Mouse (Mus musculus) spleen, postnatal 10 days (tissue): ENCODE data around the gene 4930442H23Rik.
A peak's percentile ranks its signal among the peaks of the same experiment; 100 is the strongest.

ENCODE experiments used
- DNase-seq, 2 experiments: peaks; one replicate each; pipeline ENCODE4 v3.0.0; 2021 to 2022; ENCODE audit warnings: low spot score in 2 of 2

Gene 4930442H23Rik

DNA sequence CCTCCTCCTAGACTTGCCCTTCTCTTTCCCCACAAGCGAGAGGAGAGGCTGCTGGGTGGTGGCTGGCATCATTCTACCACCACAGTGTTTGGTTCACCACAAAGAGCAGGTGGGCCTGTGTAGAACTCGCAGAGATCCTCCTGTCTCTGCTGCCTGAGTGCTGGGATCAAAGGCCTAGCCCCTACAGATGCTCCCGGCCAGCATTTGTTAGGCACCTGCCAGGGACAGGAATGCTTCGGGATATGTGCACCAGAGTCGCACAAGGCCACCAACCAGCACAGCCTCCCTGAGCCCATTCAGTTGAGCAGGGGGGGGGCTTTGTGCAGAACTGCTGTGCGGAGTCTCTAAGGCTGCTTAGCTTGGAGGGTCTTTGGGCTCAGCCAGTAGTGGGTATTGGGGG lies 38.3 kb downstream of the 4930442H23Rik start:
- DNase-seq: no peak

DNA sequence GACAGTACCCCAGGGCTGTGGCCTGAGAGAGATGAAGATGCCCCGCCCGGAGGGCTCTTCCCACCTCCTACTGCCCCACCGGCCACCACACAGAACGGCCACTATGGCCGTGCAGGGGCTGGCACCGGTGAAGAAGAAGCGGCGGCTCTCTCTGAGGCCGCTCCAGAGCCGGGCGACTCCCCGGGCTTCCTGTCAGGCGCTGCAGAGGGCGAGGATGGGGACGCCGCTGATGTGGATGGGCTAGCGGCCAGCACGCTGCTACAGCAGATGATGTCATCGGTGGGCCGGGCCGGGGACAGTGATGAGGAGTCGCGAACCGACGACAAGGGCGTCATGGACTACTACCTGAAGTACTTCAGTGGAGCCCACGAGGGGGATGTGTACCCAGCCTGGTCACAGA lies 39.0 kb downstream of the 4930442H23Rik start:
- DNase-seq: no peak

DNA sequence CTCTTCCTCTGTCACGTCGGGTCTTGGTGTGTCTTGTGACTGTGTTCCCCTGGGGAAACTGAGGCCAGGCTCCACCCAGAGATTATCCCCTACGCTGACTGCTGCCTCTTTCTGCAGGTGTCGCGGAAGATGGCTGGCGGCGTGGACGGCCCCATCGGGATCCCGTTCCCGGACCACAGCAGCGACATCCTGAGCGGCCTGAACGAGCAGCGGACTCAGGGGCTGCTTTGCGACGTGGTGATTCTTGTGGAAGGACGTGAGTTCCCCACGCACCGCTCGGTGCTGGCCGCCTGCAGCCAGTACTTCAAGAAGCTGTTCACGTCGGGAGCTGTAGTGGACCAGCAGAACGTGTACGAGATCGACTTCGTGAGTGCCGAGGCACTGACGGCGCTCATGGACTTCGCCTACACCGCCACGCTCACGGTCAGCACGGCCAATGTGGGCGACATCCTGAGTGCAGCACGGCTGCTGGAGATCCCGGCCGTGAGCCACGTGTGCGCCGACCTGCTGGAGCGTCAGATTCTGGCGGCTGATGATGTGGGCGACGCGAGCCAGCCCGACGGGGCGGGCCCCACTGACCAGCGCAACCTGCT lies 39.7 kb downstream of the 4930442H23Rik start:
- no peak for DNase-seq

DNA sequence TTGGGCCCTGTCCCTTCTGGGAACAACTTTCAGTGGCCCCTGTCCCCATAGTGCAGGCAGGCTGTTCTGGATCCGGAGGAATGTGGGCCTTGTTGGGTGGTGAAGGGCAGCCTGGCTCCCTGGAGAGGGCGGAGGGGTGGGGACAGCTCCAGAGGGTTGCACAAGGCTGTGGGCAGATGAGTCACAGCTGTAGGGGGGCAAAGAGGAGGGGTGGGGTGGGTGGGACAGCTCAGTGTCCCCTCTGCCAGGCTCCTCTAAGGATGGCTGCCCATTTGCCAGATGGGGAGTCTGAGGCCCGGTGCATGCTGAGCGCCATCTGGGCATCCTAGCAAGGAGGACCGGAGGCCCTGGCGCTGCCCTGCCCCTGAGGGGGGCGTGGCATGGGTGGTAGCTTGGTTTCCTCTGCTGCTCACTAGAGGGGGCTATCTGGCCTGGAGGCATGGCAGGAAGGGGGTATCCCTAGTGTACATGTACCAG lies 40.5 kb downstream of the 4930442H23Rik start:
- DNase-seq: peak in 1 of 2 experiments; percentile 30

DNA sequence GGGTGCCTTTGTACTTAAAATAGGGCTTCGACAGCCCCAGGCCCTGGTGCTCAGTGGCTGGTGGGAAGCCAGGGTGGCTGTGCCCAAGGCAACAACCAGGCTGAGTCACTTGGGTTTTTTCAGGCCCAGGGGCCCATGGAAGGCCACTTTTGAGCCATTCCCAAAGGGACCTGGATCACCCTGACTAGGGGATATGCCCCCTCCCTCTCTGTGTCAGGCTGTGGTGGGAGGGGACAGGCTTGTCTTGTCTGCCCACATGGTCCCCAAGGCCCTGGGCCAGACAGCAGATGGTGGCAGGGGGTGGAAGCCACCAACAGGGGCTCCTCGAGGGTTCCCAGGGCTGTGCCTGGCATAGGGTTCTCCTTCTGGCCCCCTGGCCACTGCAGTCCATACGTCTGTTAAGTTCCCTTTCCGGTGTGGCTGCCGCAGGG lies 41.1 kb downstream of the 4930442H23Rik start:
- no peak for DNase-seq

DNA sequence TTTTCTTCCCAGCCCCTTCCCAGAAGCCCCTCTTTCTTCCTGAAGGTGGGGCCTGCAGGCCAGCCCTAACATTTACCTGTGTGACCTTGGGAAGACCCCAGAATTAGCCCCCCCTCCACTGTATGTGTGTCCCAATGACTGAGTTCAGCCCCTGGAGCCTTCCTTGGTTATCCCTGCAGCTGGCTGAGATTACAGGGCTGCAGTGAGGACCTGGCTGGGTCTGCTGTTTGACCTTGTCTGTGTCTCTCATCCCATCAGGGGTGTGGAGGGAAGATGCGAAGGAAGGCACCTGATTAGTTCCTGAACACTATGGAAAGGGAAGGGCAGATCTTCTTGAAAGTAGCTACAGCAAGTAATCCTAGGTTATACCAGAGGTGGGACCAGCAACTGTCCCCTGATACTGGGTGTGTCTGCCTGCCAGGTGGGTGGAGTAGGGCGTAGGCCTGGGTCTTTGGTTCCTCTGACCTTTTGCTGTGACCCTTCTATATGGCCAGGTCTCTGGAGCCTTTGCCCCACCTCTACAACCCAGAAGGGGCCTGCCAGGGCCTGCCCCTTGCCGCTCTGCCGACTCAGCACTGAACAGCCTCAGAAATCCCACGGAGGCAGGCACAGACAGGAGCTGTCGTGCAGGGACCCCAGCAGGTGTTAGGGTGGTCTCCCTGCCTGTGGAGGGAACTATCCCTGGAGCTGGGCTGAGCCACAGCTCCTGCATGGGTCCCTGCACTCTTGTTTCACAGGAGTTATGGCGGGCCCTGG lies 42.0 kb downstream of the 4930442H23Rik start:
- no peak for DNase-seq

DNA sequence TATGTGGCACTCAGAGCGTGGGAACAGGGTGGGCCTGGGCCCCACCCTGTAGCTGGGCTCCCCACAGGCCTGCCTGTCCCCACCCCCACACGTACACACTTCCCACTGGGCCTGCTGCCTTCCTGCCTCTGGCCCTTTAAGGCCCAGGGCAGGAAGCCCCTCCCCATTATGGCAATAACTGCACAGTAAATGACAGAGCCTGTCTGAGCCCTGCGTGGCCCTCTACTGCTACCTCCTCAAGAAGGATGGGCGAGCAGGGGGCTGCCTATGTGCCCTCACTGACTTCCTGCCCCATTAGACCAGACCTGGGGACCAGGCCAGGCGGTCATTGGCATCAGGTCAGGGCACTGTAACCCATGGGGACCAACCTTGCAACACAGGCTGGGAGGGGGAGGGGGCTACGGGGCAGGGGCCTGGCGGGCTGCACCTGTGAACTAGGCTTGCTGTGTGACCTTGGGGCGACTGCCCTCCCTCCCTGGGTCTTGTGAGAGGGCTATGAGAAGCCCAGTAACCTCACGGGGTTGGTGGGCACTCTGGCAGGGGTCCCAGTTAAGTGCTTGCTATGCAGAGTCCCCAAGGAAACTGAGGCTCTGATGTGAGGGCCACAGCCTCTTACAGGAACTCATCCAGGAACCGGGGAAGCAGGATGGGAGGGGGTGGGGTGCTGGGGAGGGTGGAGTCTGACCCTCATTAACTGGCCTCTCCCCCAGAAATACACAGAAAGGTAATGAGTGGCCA lies 42.8 kb downstream of the 4930442H23Rik start:
- no peak for DNase-seq

DNA sequence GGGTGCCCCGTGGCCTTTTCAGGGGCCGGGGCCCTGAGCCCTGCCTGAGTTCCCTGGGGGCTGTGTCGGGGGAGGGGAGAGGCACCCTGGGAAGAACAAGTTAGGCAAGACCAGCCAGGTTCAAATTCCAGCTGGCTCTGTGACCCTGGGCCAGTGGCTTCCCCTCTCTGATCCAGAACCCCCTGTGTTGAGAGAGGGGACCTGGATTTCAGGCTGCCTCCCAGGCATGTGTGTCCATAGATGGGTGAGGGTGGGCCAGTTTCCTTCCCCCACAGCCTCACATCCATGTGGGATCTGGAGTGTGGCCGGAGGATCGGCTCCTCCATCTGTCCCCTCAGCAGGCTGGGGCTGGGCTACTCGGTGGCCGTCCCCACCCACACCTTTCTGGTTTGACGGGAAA lies 43.6 kb downstream of the 4930442H23Rik start:
- DNase-seq: no peak

DNA sequence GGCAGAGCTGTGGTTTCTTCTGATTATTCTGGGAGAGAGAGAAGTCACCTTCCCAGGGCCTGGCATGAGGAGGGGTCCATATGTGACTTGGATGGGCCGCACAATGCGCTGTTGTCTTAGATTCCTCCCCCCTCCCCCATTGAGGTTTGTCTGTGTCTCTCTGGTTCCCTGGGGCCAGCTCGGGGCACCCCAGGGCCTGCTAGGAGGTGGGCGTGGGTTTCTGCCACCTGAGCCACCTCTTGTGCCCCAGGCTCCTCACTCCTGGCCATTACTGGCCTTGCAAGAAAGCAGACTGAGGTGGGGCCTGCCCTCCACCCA lies 44.2 kb downstream of the 4930442H23Rik start:
- no peak for DNase-seq

DNA sequence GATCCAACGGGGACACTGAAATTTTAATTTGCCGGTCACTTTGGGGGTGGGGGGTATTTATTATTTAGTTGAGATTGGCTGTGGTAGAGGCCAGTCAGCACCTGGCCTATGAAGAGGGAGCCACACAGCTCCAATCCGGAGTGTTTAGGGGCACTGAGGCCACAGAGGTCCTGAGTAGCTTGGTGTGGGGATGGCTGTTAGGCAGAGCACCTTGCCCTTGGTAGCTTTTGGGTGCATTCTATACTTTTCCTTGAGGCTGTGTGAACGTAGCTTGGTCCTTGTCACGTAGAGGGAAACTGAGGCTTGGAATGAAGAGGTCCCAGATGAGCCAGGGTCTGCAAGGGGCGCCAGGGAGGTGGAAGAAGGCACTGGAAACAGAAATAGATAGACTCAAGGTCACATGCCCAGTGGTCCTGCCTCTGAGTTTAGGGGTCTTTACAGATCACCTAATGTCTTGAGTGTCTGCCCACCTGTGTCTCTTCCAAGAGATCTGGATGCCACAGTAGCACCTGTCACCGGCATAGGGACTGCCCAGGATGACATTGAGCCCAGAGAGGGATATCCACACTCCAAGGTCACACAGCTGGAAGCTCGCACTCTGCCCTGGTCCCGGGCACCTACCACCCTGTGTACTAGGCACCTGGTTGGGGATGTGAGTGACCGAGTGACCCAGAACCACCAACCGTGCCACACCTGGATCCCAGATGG lies 44.7 kb downstream of the 4930442H23Rik start:
- DNase-seq: no peak

DNA sequence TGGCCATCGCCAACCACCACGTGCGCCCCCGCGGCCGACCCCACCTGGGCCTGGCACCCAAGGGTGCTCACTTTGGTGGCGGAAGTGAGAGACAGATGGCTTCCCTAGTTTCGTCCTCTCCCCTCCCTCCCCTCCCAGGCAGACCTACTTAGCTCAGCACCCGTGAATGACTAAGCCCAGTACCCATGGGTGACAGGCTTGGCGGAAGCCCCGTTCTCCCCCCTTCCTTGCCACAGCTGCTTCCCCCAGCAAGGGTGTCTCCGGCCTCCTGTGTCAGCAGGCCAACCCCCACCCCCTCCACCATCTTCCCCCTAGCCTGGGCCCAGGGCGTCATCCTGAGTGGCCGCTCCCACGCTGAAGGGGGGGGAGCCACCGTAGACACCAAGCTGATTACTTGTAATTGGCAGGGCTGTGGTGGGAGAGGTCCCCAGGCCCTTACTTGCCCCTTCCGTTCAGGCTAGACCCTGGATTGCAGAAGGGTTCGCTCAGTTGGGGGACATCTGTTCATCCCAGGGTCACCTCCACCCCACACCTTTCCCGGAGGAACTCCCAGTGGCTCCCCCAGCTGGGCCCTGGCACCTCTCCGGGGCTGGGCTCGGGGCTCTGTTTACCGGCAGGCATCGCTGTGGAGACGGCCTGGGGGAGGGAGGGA lies 45.4 kb downstream of the 4930442H23Rik start:
- peak in 1 of 2 experiments; percentile 49 for DNase-seq

DNA sequence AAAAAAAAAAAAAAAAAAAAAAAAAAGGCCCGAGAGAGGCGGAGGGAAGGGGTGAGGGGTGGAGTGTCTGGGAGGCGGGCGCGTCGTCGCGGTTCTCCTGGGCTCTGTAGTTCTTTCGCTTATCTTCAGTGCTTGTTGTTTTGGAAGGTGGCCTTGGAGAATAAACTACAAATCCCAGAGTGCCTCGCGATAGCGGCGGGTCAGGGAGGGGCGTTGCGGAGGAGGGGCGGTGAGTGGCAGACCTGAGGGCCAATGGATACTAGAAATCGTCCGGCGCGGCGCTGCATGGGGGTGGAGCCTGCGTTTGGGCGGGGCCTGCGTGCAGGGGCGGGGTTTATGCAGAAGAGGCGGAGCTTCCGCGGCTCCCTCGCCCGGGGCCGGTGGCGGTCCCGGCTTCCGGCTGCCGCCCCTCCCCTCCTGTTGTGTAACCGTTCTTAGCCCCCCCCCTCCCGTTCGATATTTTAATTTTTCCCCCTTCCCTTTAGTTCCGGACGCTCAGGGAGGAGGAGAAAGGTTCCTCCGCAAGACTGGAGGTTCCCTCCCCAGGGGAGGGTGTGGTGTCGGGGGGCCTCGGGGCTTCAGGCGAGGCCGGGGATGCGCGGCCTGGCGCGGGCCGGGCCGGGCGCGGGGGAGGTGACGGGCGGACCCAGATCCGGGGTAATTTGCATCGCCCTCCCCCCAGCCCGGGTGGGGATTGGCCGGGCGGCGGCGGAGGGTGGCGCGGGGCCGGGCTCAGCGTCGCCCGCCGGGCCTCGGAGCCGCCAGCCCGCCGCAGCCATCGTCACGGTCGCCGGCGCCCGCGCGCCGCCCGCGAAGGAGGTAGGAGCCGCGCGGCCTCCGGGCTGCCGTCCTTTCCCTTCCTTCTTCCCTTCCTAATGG lies 46.2 kb downstream of the 4930442H23Rik start:
- peak; percentile 99 to 100 for DNase-seq

DNA sequence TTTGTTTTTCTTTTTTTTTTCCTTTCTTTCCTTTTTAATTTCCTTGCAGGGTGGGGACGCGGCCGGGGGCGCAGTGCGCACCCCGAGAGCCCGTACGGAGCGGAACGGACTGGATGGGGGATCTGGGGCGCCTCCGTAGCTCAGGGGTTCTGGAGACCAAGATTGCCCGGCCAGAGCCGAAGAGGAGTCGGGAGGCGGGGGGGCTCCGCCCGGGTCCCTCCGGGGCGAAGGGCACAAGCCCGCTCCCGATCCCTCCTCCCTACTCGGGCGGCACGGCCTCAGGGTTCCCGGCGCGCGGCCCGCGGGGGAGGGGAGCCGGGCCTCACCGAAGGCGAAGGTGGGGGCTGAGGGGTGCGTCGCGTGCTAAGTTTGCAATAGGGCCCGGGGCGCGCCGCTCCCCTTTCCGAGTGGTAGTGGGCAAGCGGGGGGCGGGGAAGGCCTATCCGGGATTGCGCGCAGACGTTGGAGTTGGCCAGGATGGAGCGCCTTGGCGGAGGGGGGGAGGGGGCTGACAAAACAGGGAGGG lies 46.9 kb downstream of the 4930442H23Rik start:
- peak; percentile 83 to 84 for DNase-seq

DNA sequence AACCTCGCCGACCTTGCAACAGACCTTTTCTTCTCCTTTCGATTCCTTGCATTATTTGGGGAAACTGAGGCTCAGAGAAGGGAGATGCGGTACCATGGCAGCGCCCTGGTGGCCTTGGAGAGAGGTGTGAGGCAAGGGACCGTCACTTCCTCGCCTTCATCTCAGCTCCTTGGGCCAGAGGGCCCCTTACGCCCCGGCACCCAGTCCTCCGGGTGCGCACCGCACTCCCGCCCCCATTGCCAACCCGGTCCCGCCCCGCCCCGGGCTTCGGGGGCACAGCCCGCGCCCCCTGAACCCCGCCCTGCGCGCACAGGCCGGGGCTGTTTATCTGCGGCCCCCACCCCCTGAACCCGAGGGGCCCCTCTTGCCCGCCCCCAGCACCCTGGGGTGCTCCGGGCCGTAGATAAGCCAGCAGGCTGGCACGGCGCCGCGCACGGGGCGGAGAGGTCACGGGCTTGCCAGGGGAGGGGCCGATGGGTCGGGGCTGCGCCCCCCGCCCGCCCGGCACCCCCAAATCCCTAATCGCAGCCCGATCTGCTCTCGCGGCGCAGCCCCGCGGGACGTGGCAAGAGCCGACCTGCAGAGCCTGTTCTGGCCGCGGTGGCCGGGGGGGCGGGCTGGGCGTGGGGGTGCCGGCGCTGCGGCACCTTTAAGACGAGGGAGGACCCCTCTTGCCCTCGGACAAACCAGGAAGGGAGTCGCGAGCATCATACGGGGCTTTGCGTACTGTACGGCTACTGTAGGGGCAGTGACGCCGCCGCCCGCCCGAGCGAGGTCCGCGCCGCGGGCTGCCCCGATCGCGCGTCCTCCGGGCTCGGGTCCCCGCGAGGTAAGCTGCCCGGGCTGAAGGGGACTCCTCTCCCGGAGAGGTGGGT lies 47.6 kb downstream of the 4930442H23Rik start:
- peak; percentile 82 to 85 for DNase-seq

DNA sequence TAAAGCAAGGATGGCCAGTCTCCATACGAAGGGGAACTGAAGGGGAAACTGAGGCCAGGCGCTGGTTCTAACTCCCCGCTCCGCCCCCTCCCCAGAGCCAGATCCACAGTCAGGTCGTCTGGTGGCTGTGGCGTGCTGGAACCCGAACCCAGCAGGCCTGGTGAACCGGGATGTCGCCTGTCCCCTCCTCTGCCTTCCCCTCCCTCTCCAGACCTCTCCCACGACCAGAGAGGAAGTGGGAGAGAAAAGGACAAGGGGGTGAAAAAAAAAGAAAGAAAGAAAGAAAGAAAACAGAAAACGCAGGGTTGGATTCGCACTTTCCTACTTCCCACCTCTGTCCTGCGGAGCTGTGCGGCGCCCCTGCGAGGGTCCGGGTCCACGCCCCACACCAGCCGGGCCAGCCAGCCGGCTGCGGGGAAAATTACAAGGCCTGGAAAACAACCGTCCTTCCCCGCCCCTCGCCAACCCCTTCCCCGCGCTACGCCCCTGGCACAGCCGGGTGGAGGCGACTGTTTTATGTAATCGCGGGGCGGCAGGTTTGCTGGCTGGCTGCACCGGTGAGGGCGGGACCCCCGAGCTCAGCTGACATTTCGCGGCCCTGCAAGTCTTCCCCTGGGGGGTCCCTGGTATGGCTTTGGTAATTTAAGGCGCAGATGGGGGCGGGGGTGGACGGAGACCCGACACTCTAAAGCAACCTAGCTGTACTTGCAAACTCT lies 48.5 kb downstream of the 4930442H23Rik start, which contains the start of gene Zbtb7a:
TSS of gene Zbtb7a (plus strand) at position 255 of the 716 bp plus-strand sequence.
- DNase-seq: peak; percentile 74 to 80

DNA sequence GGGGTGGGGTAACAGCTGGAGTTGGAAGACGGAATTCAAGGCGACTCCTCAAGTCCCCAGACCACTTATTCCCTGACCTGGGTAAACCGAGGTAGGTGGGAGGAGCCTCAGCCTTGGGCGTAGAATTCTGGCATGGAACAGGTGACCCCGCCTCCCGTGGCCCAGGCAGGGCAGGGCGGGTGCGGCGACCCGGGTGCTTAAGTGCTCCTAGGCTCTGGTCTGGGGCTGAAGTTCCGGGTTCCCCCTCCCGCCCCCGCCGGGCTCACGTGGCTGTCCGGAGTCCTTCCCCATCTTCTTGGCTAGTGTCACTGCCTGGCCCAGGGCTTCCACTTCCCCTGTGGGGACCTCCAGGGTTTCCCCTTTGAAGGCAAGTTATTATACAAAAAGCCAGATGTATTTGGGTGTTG lies 49.5 kb downstream of the 4930442H23Rik start:
- DNase-seq: peak; percentile 75 to 88
